ENCODE assay signal across 24 mouse cellular contexts in genomic region chr16:18161190-18161589, GRCm38 (mm10). TPM values are rescaled to one million over a fixed set of nuclear protein-coding genes. Genes with fewer than 3 reads are reported as not detected.
DNase-seq lines count a peak whose midpoint lies in the region; ATAC-seq lines count a peak whose summit lies in the region.
"Had no signal": no experiment of that assay in that cellular context is flagged by ENCODE, and none has a peak within 500 bp of the region (broad histone marks: within the 10 kb centered on the region; RNA-seq: fewer than 3 reads in every experiment).

No protein-coding gene starts in this region.

- no peaks in the 10 kb centered on the region for H3K9me3 ChIP-seq in forebrain, embryonic 13.5 days (replicated peaks)
- no peaks in the 10 kb centered on the region for H3K9me3 ChIP-seq in forebrain, embryonic 16.5 days (ENCODE audit: control insufficient read depth, low read length)
- no peaks in the 10 kb centered on the region for H3K9me3 ChIP-seq in embryonic facial prominence, embryonic 10.5 days
- H3K9me3 ChIP-seq in limb, embryonic 10.5 days (replicated peaks), result no peaks in the 10 kb centered on the region
- H3K9me3 ChIP-seq: embryonic facial prominence, embryonic 12.5 days; heart, embryonic 10.5 days; midbrain, embryonic 13.5 days had no signal

- H3K4me1 ChIP-seq in forebrain, embryonic 13.5 days, result peaks cover 64% of the 10 kb centered on the region
- peaks cover 29% of the 10 kb centered on the region for H3K4me1 ChIP-seq in forebrain, embryonic 16.5 days (replicated peaks; ENCODE audit: control insufficient read depth, insufficient read depth, low read length)
- H3K4me1 ChIP-seq in embryonic facial prominence, embryonic 10.5 days, result peaks cover 47% of the 10 kb centered on the region
- H3K4me1 ChIP-seq in limb, embryonic 10.5 days, result peaks cover 60% of the 10 kb centered on the region

- H3K4me3 ChIP-seq in forebrain, embryonic 13.5 days, result no peak overlapping the region
- no peak overlapping the region for H3K4me3 ChIP-seq in forebrain, embryonic 16.5 days (replicated peaks; ENCODE audit: low read length)
- H3K4me3 ChIP-seq in embryonic facial prominence, embryonic 10.5 days, result no peak overlapping the region
- H3K4me3 ChIP-seq in limb, embryonic 10.5 days, result no peak overlapping the region
- H3K4me3 ChIP-seq: embryonic facial prominence, embryonic 12.5 days; heart, embryonic 10.5 days; midbrain, embryonic 13.5 days had no signal

- no peak for ATAC-seq in forebrain, embryonic 13.5 days
- no peak for ATAC-seq in forebrain, embryonic 16.5 days

- DNase-seq in 416B (ENCODE audit: low read depth), result peak; percentile 72
- DNase-seq in embryonic facial prominence, embryonic 10.5 days (ENCODE audit: low spot score), result no peak
- DNase-seq in limb, embryonic 10.5 days (ENCODE audit: low spot score), result no peak
- no peak for DNase-seq in kidney, adult 9 months
- no peak for DNase-seq in urinary bladder, postnatal 14 days (ENCODE audit: low spot score)
- DNase-seq in left cerebral cortex, postnatal 14 days (ENCODE audit: low spot score in 2 of 2), result no peak
- DNase-seq: adrenal gland, postnatal 14 days; cerebellum, adult 18-20 months; gastrocnemius, postnatal 36 days; left cerebral cortex, postnatal 4 days; lung, adult 18-20 months; lung, postnatal 14 days; right cerebral cortex, postnatal 25 days had no signal

- no peaks in the 10 kb centered on the region for H3K36me3 ChIP-seq in forebrain, embryonic 13.5 days (ENCODE audit: poor library complexity, severe bottlenecking)
- no peaks in the 10 kb centered on the region for H3K36me3 ChIP-seq in forebrain, embryonic 16.5 days (ENCODE audit: control insufficient read depth, insufficient read depth)
- no peaks in the 10 kb centered on the region for H3K36me3 ChIP-seq in embryonic facial prominence, embryonic 10.5 days (replicated peaks)
- no peaks in the 10 kb centered on the region for H3K36me3 ChIP-seq in limb, embryonic 10.5 days
- H3K36me3 ChIP-seq: embryonic facial prominence, embryonic 12.5 days; heart, embryonic 10.5 days; midbrain, embryonic 13.5 days had no signal

- H3K4me2 ChIP-seq in forebrain, embryonic 13.5 days, result no peak overlapping the region
- no peak overlapping the region for H3K4me2 ChIP-seq in forebrain, embryonic 16.5 days (ENCODE audit: low read length)
- H3K4me2 ChIP-seq: embryonic facial prominence, embryonic 12.5 days; liver, embryonic 11.5 days; midbrain, embryonic 13.5 days had no signal

- no peaks in the 10 kb centered on the region for H3K27me3 ChIP-seq in forebrain, embryonic 13.5 days
- no peaks in the 10 kb centered on the region for H3K27me3 ChIP-seq in forebrain, embryonic 16.5 days (replicated peaks; ENCODE audit: control insufficient read depth, insufficient read depth, low read length)
- no peaks in the 10 kb centered on the region; the same call in 1 of the 2 replicates for H3K27me3 ChIP-seq in embryonic facial prominence, embryonic 10.5 days (replicated peaks; ENCODE audit: low read depth, poor library complexity, severe bottlenecking)
- 0 out of 2 replicates have a peak, but pooled peaks cover 6% of the 10 kb centered on the region for H3K27me3 ChIP-seq in limb, embryonic 10.5 days (ENCODE audit: low read depth, poor library complexity, severe bottlenecking)
- H3K27me3 ChIP-seq: embryonic facial prominence, embryonic 12.5 days; midbrain, embryonic 13.5 days had no signal

- H3K9ac ChIP-seq in forebrain, embryonic 13.5 days, result no peak overlapping the region
- no peak overlapping the region for H3K9ac ChIP-seq in forebrain, embryonic 16.5 days (replicated peaks; ENCODE audit: low read depth, low read length)
- H3K9ac ChIP-seq: embryonic facial prominence, embryonic 12.5 days; midbrain, embryonic 13.5 days had no signal

- peak overlapping the region; percentile 31; the same call in 1 of the 2 replicates for H3K27ac ChIP-seq in forebrain, embryonic 13.5 days
- no peak overlapping the region; the same call in 1 of the 2 replicates for H3K27ac ChIP-seq in forebrain, embryonic 16.5 days (ENCODE audit: low read length)
- peak overlapping the region; percentile 25; the same call in 1 of the 2 replicates for H3K27ac ChIP-seq in embryonic facial prominence, embryonic 10.5 days (replicated peaks)
- 0 out of 2 replicates have a peak overlapping the region, but pooled peaks have one; percentile 9 for H3K27ac ChIP-seq in limb, embryonic 10.5 days
- H3K27ac ChIP-seq: embryonic facial prominence, embryonic 12.5 days; heart, embryonic 10.5 days; midbrain, embryonic 13.5 days had no signal

- 67% methylated on average over 1 of the region's 1 CpGs for WGBS in forebrain, embryonic 13.5 days
- WGBS in forebrain, embryonic 16.5 days, result 61% methylated on average over 1 of the region's 1 CpGs
- WGBS in embryonic facial prominence, embryonic 10.5 days, result 73% methylated on average over 1 of the region's 1 CpGs
- WGBS in limb, embryonic 10.5 days, result 72% methylated on average over 1 of the region's 1 CpGs

- intact Hi-C loops in left cerebral cortex, postnatal 14 days (cut with DNase I), result no loop called here

RNA-seq across cellular contexts. Expression of gene Rtn4r, which starts 33.7 kb away (rescaled TPM):
- 7.3 and 7.8 TPM in 2 replicates for polyA plus RNA-seq in forebrain, embryonic 13.5 days (2015; fragmentation: Nextera tagmentation; extraction: Ambion mirVana)
- 21.7 and 24.4 TPM in 2 replicates for polyA plus RNA-seq in forebrain, embryonic 16.5 days (2015; fragmentation: Nextera tagmentation; extraction: Ambion mirVana)
- polyA plus RNA-seq in embryonic facial prominence, embryonic 10.5 days (2016; fragmentation: Nextera tagmentation; extraction: Ambion mirVana), result 0.87 and 1.4 TPM in 2 replicates
- 1.3 and 3.8 TPM in 2 replicates for polyA plus RNA-seq in limb, embryonic 10.5 days (2016; fragmentation: Nextera tagmentation; extraction: Ambion mirVana)
- total RNA-seq in left cerebral cortex, postnatal 14 days (2021), result 100 to 1,000 TPM; 105 to 118 TPM

RNA-seq across cellular contexts. Expression of gene Ccdc188, which starts 56.5 kb away (rescaled TPM):
- 0.13 TPM in 1 of 2 replicates, not detected in the other for polyA plus RNA-seq in forebrain, embryonic 13.5 days (2015; fragmentation: Nextera tagmentation; extraction: Ambion mirVana)
- 0.19 TPM in 1 of 2 replicates, not detected in the other for polyA plus RNA-seq in forebrain, embryonic 16.5 days (2015; fragmentation: Nextera tagmentation; extraction: Ambion mirVana)
- not detected in 2 replicates for polyA plus RNA-seq in embryonic facial prominence, embryonic 10.5 days (2016; fragmentation: Nextera tagmentation; extraction: Ambion mirVana)
- not detected in 2 replicates for polyA plus RNA-seq in limb, embryonic 10.5 days (2016; fragmentation: Nextera tagmentation; extraction: Ambion mirVana)
- total RNA-seq in left cerebral cortex, postnatal 14 days (2021), result not detected
- total RNA-seq: adrenal gland, postnatal 14 days; gastrocnemius, postnatal 36 days; layer of hippocampus, adult 18-20 months; left cerebral cortex, postnatal 4 days had no signal
- polyA plus RNA-seq: cortical plate, adult 2 months; embryonic facial prominence, embryonic 12.5 days; heart, embryonic 10.5 days; heart, postnatal 0 days; hindbrain, embryonic 11.5 days; liver, embryonic 11.5 days; stomach, embryonic 16.5 days had no signal
